Mouse (Mus musculus) ovary, adult 18-20 months (tissue): ENCODE results near the gene Gm42688.

ENCODE experiments used
- DNase-seq: peaks from one replicate; pipeline ENCODE4 v3.0.0; 2022; ENCODE audit warnings: low spot score, mixed read lengths

Gm42688 gene

GRCm38 (mm10) chr6:83117616-83118015 is 16.2 kb downstream of the Gm42688 start:
- DNase-seq, result no peak

- DNase-seq, result no peak
Measured at GRCm38 (mm10) chr6:83118369-83118768, 17.0 kb downstream of the Gm42688 start.

- no peak for DNase-seq
Measured at GRCm38 (mm10) chr6:83118825-83119733, 17.7 kb downstream of the Gm42688 start.

DNA sequence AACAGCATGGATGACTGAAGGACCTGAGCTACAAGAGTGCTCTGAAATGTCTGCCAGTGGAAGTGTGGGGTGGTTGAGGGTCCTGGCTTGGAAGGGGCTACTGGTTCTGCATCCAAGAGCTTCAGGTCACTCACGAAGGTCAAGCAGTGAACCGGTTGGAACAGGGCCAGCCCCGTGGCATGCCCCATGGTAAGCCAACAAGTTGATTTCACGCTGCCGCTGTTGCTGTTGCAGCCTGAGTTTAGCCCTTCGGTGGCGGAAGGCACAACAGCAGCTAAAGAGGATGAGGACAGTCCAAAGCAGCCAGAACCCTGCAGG is 18.3 kb downstream of the Gm42688 start:
- no peak for DNase-seq

DNA sequence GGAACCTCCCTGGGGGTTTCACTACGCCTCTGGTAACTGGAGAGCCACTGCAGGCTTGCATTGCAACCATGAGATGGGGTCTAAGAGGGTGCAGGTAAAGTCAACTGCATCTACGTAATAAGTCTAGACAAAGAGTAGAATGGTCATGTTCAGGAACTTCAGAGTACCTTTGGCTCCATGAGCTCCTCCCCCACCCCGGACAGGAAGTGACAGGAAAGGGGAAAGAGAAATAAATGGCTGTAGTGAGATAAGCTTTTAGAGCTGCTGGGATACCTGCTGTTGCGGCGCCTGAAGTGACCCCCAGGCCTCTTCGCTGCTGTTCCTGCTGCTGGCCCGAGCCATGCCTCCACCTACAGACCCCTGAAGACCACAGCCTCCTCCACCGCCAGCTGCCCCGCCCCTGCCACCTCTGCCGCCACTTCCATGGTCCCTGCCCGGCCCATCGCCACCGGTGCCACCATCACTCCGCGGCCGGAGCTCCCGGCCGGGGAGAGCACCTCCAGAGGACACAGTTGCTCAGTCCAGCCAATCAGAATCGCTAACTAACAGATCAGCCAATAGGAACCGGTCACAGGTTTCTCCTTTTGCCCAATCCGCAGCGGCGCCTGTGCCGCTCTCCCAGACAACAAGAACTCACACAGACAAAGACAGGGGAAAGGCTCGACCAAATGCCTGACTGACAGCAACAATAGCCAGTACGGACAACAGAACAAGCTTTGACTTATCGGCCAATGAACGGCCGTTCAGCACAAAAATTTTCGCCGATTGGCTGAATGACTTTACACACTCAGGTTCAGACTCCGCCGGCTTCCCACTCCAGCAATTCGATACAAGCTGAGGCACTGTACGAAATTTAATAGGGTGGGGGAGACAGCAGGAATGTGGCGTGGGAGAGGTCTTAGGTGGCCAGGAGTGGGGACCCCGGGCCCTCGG is 19.8 kb downstream of the Gm42688 start, which contains the start of gene Wbp1:
Wbp1 (minus strand) TSS at position 630 of the 933 bp plus-strand sequence.
- peak; percentile 98 for DNase-seq

- no peak for DNase-seq
Measured at GRCm38 (mm10) chr6:83121863-83122710, 20.7 kb downstream of the Gm42688 start.

GRCm38 (mm10) chr6:83122961-83123360 is 21.5 kb downstream of the Gm42688 start:
- DNase-seq, result no peak

DNA sequence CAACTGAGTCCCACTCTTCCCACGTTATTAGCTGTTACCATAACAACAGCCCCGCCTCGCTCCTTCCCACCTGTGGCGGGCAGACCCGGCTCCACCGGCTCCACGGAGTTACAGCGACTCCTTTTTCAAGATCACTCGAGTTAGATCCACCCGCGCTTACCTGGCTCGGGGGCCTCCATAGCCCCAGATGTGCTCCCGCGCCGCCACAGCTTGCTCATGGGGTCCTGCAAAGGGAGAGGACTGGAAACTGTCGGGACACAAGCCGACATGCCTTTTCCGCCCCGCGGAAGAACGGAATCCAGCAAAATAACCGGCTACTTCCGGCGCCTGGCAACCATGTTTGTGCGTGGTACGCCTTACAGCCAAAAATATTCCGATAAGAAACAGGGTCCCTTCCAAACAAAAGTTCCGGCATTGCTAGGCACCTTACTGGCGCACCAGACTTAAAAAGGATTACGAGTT is 23.5 kb downstream of the Gm42688 start:
- DNase-seq, result peak; percentile 89

- DNase-seq, result no peak
Measured at GRCm38 (mm10) chr6:83125331-83125730, 23.9 kb downstream of the Gm42688 start, which contains the start of gene Ino80b. TSS of gene Ino80b (minus strand) at chr6:83125431.

DNA sequence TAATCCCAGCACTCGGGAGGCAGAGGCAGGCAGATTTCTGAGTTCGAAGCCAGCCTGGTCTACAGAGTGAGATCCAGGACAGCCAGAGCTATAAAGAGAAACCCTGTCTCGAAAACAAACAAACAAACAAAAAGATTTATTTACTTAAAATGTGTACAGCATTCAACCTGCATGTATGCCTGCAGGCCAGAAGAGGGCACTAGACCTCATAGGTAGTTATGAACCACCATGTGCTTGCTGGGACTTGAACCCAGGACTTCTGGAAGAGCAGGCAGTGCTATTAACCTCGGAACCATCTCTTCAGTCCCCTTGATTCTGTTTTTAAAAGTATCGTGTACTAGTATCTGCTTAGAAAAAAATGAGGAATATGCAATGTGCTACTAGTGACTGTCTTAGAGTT is 26.0 kb downstream of the Gm42688 start:
- DNase-seq, result no peak

DNA sequence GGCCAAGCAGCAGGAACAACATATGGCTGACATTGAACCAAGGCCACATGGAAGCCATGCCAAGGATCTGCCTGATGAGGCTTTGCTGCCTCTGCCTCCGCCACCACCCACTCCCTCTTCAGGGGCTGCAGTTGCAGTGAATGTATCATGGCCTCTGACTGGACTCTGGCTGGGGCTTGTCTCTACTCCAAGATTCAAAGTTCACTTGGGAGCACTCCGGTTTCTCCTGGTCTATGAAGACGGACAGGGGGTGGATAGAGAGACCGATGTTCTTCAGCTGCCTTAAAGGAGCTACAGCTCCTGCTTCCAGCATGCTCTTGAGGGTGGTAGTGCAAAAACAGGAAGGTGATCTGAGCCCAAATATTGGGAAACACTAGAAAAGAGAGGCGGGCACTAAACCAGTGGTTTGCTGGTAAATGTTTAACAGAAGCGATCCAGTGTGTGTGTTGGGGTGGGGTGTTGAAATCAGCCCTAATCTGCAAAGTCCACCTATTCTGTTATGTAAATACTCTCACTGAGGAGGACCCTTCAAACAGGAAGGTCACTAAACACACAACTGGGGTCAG is 30.1 kb downstream of the Gm42688 start:
- no peak for DNase-seq

- no peak for DNase-seq
Measured at GRCm38 (mm10) chr6:83132176-83132919, 30.9 kb downstream of the Gm42688 start.

DNA sequence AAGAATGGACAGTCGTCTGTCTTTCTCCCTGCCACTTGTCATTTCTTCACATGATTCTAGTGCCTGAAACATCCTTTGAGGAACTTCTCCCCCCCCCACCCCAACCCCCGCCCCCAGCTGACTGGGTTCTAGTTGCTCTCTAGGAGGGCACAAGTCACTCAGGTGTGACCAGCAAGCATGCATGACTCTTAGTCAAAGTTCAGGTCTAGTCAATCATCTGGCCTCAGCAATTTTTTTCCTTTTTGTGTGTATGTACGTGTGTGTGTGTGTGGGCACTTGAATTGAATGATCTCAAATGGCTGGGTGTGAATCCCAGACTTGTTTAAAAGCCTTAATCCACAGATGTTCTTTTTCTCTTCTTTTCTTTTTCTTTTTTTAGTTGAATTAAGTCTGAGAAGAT is 32.8 kb downstream of the Gm42688 start:
- DNase-seq, result no peak

DNA sequence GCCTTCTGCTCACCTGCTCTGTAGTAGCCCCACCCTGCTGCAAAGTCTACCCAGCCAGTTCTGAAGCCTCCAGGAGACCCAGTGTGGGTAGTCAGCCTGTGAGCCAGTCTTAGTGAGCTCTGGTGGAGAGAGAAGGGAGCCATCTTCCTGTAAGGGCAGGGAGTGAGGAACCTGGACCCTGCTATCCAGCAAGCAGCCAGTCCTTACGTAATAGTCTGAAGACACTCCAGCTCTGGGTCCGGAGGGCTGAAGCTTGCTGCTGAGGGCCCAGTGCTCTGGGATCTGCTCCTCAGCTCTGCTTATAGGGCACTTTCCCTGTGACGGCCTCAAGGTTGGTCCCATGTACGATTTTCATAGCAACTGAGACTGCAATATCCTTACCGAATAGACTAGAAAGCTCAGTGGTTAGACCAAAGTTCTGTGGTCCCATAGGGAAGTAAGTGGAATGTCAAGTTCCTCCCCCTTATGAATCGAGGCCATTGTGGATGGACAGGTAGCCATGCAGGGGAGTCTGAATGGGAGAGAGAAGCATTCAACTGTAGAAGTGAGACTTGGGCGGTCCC is 33.6 kb downstream of the Gm42688 start, which contains the start of gene Rtkn:
Rtkn (plus strand) TSS at position 513 of the 563 bp plus-strand sequence.
- DNase-seq, result no peak

DNA sequence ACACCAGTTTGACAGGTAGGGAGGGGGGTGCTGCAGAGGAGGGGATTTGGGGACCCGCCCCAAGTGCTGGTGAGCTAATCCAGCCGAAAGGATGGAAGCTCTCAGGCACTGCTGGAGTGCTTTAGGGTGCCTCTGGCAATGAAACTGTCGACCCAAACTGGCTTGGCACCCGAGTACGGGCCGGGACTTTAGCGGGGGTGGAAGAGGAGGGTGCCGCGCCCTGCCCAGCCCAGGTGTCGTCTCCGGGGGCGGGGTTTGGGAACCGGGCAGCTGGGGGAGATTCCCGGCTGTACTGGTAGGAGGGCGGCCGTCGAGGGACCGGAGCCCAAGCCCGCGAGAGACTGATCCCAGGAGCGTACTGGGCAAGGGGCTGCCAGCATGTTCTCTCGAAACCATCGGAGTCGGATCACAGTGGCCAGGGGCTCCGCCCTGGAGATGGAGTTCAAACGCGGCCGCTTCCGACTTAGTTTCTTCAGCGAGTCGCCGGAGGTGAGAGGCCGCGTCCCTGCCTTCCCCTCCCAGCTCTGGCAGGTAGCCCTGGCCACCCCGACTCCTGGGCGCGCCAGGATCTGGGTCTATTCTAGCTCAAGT is 34.2 kb downstream of the Gm42688 start:
- no peak for DNase-seq

- no peak for DNase-seq
Measured at GRCm38 (mm10) chr6:83136291-83136880, 35.0 kb downstream of the Gm42688 start.

DNA sequence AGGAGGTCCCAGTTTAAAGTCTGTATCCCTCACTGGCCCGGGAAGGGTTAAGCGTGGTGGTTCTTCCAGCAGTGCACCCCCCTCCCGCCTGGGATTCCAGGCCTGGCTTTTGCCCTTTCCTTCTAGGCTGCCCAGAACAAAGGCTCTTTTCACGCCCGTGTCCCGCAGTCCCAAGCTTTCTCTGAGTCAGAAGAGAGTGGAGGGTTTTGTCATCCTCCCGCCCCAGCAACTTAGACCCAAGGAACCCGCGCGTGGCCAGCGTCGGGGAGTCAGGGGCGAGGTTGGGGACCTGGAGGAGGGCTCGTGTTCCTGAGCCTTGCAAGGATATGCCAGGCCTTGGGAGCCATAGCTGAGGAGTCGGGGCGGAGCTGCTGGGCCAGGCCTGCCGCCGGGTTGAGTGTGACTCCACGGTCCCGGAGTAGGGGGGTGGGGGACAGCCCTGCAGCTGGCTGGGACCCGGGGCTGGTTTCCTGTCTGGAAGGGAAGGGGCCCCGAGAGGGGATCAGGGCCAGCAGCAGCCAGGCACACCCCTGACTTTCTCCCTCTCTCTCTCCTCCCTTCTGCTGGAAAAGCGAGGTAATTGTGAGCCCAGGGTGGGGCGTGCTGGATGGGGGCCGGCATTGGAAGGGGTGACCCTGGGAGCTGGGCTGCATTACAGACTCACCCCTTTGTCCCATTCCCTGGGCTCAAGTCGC is 35.6 kb downstream of the Gm42688 start:
- DNase-seq, result peak; percentile 57

GRCm38 (mm10) chr6:83137576-83137950 is 36.1 kb downstream of the Gm42688 start:
- peak; percentile 84 for DNase-seq

DNA sequence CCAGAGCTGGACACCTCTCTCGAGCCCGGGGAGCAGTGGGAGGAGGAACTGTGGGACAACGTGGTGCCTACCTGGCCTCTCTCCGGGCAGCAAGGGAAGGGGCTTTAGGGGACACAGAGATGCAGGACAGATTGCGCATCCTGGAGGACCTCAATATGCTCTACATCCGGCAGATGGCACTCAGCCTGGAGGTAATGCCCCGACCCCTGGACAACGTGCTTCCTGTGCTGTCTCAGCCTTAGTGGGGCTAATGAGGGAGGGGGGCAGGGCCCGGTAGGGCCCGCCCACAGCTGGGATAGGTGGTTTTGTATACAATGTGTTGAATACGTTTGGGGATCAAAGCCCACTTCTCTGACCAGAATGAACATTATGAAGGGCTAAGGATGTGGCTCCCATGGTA is 36.6 kb downstream of the Gm42688 start:
- DNase-seq, result no peak
